Comparison of ENCODE assay signal across 33 mouse cellular contexts in the genomic region with DNA sequence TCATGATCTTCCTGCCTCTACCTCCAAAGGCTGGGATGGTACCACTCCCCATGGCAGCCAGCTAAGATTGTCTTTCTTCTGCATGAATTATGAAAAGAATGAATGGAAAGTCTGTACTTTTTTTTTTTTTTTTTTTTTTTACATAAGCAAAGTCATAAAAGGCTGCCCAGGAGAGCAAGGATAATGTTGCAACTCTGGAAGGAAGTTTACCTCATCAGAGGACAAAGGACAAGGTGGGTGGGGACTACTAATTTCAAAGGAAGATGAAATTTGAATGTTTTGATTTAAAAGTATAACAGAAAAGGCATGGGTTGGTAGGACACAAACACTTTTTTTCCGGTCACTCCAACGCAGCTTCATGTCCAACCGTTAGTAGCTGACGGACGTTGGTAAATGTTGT.
"Had no signal": no experiment of that assay in that cellular context is flagged by ENCODE, and none has a peak within 500 bp of the region (broad histone marks: within the 10 kb centered on the region; RNA-seq: fewer than 3 reads in every experiment).

No protein-coding gene starts in this region.

- H3K27ac ChIP-seq: heart, embryonic 10.5 days; heart, embryonic 13.5 days; heart, embryonic 15.5 days; hindbrain, embryonic 10.5 days; hindbrain, embryonic 12.5 days; hindbrain, embryonic 13.5 days; hindbrain, embryonic 14.5 days; hindbrain, embryonic 15.5 days; hindbrain, postnatal 0 days; kidney, embryonic 15.5 days; kidney, postnatal 0 days; layer of hippocampus, adult 2 months; left cerebral cortex, adult 2 months had no signal

- H3K27me3 ChIP-seq: heart, embryonic 12.5 days; heart, embryonic 13.5 days; heart, embryonic 15.5 days; hindbrain, embryonic 12.5 days; hindbrain, embryonic 13.5 days; hindbrain, embryonic 15.5 days; kidney, embryonic 15.5 days had no signal

- DNase-seq: heart, postnatal 10 days; heart, postnatal 14 days; heart, postnatal 36 days; heart, postnatal 4 days; kidney, adult 11 months; kidney, adult 18-20 months; kidney, adult 2 months; kidney, adult 8-10 months; kidney, adult 9 months; kidney, postnatal 10 days; kidney, postnatal 14 days; kidney, postnatal 25 days; kidney, postnatal 36 days; kidney, postnatal 4 days; layer of hippocampus, adult 9-11 months; layer of hippocampus, postnatal 36 days had no signal

- H3K36me3 ChIP-seq: hindbrain, embryonic 13.5 days; hindbrain, embryonic 15.5 days had no signal

- ATAC-seq: hindbrain, embryonic 16.5 days; hindbrain, postnatal 0 days; inflammation-experienced regulatory T-cells, adult 6 months had no signal

- H3K4me2 ChIP-seq: heart, embryonic 11.5 days; heart, embryonic 12.5 days; heart, embryonic 13.5 days; heart, embryonic 15.5 days; hindbrain, embryonic 12.5 days; hindbrain, embryonic 13.5 days; hindbrain, embryonic 14.5 days; hindbrain, embryonic 15.5 days; kidney, embryonic 15.5 days had no signal

- H3K4me1 ChIP-seq: heart, embryonic 10.5 days; heart, embryonic 12.5 days; heart, embryonic 13.5 days; heart, embryonic 15.5 days; hindbrain, embryonic 12.5 days; hindbrain, embryonic 15.5 days had no signal

- H3K4me3 ChIP-seq: heart, embryonic 10.5 days; heart, embryonic 12.5 days; heart, embryonic 13.5 days; heart, embryonic 15.5 days; hindbrain, embryonic 10.5 days; hindbrain, embryonic 12.5 days; hindbrain, embryonic 13.5 days; hindbrain, embryonic 15.5 days; kidney, embryonic 15.5 days; layer of hippocampus, adult 2 months; left cerebral cortex, adult 2 months had no signal

- H3K9me3 ChIP-seq: heart, embryonic 10.5 days; heart, embryonic 12.5 days; heart, embryonic 13.5 days; heart, embryonic 15.5 days; hindbrain, embryonic 10.5 days; hindbrain, embryonic 12.5 days; hindbrain, embryonic 13.5 days; hindbrain, embryonic 15.5 days; kidney, embryonic 15.5 days had no signal

- H3K9ac ChIP-seq: heart, embryonic 12.5 days; heart, embryonic 13.5 days; heart, embryonic 15.5 days; hindbrain, embryonic 12.5 days; hindbrain, embryonic 13.5 days; hindbrain, embryonic 14.5 days; hindbrain, embryonic 15.5 days; kidney, embryonic 15.5 days had no signal
